Mouse (Mus musculus): ENCODE measurements around the gene Pde1c. TPM values are rescaled to one million over a fixed set of nuclear protein-coding genes. Genes with fewer than 3 reads are reported as not detected.

The Pde1c gene
- total and polyA plus RNA-seq, 3 experiments: 9.7 to 85.7 (median 64.9) TPM

GRCm38 (mm10) chr6:56176485-56176884 lies 392.4 kb downstream of the Pde1c start:
- no peaks in the 10 kb centered on the region for H3K36me3 ChIP-seq (ENCODE audit: control insufficient read depth, insufficient read depth, low read length)
- TF ChIP-seq EP300 (IDR thresholded peaks at IDR 0.05; ENCODE audit: insufficient read depth, low read depth, low read length) (no peak), CTCF (IDR thresholded peaks at IDR 0.05) (no peak), POLR2A (IDR thresholded peaks at IDR 0.05; ENCODE audit: insufficient read depth, low read depth, low read length) (no peak)
- no peaks in the 10 kb centered on the region for H3K4me1 ChIP-seq (ENCODE audit: control insufficient read depth, insufficient read depth, low read length)
- H3K79me2 ChIP-seq (replicated peaks; ENCODE audit: control insufficient read depth, insufficient read depth, low read length): no peaks in the 10 kb centered on the region
- 73% methylated on average over 2 of the region's 2 CpGs for WGBS
- intact Hi-C loops (cut with DNase I): no loop called here
- no peak overlapping the region for H3K9ac ChIP-seq (ENCODE audit: low read depth, low read length)
- H3K27ac ChIP-seq: no peak overlapping the region
- DNase-seq: no peak
- H3K4me3 ChIP-seq: no peak overlapping the region
- H3K27me3 ChIP-seq (ENCODE audit: control insufficient read depth, insufficient read depth, low read length): no peaks in the 10 kb centered on the region

- Histone ChIP-seq H3K27ac (no peak overlapping the region), H3K9ac (ENCODE audit: low read depth, low read length) (no peak overlapping the region), H3K79me2 (replicated peaks; ENCODE audit: control insufficient read depth, insufficient read depth, low read length) (no peaks in the 10 kb centered on the region), H3K27me3 (ENCODE audit: control insufficient read depth, insufficient read depth, low read length) (no peaks in the 10 kb centered on the region), H3K36me3 (ENCODE audit: control insufficient read depth, insufficient read depth, low read length) (no peaks in the 10 kb centered on the region), H3K4me3 (no peak overlapping the region), H3K4me1 (ENCODE audit: control insufficient read depth, insufficient read depth, low read length) (no peaks in the 10 kb centered on the region)
- DNase-seq: no peak
- TF ChIP-seq EP300 (IDR thresholded peaks at IDR 0.05; ENCODE audit: insufficient read depth, low read depth, low read length) (no peak), POLR2A (IDR thresholded peaks at IDR 0.05; ENCODE audit: insufficient read depth, low read depth, low read length) (no peak)
- WGBS: 84% methylated on average over 2 of the region's 2 CpGs
- intact Hi-C loops (cut with DNase I): no loop called here
Measured at GRCm38 (mm10) chr6:56172172-56172571, 396.7 kb downstream of the Pde1c start.

GRCm38 (mm10) chr6:56168736-56169135 lies 400.2 kb downstream of the Pde1c start:
- H3K4me1 ChIP-seq (ENCODE audit: control insufficient read depth, insufficient read depth, low read length): no peaks in the 10 kb centered on the region
- H3K27me3 ChIP-seq (ENCODE audit: control insufficient read depth, insufficient read depth, low read length): no peaks in the 10 kb centered on the region
- H3K4me3 ChIP-seq: no peak overlapping the region
- WGBS: 62% methylated on average over 2 of the region's 2 CpGs
- H3K9ac ChIP-seq (ENCODE audit: low read depth, low read length): no peak overlapping the region
- TF ChIP-seq CTCF (IDR thresholded peaks at IDR 0.05) (no peak), EP300 (IDR thresholded peaks at IDR 0.05; ENCODE audit: insufficient read depth, low read depth, low read length) (no peak), POLR2A (IDR thresholded peaks at IDR 0.05; ENCODE audit: insufficient read depth, low read depth, low read length) (no peak)
- H3K79me2 ChIP-seq (replicated peaks; ENCODE audit: control insufficient read depth, insufficient read depth, low read length): no peaks in the 10 kb centered on the region
- intact Hi-C loops (cut with DNase I): no loop called here
- H3K36me3 ChIP-seq (ENCODE audit: control insufficient read depth, insufficient read depth, low read length): no peaks in the 10 kb centered on the region
- DNase-seq: no peak
- no peak overlapping the region for H3K27ac ChIP-seq

GRCm38 (mm10) chr6:56158217-56158616 lies 410.7 kb downstream of the Pde1c start:
- no peak overlapping the region for H3K27ac ChIP-seq
- no peaks in the 10 kb centered on the region for H3K27me3 ChIP-seq (ENCODE audit: control insufficient read depth, insufficient read depth, low read length)
- no peak overlapping the region for H3K4me3 ChIP-seq
- no peak for DNase-seq
- TF ChIP-seq EP300 (IDR thresholded peaks at IDR 0.05; ENCODE audit: insufficient read depth, low read depth, low read length): no peak
- TF ChIP-seq CTCF (IDR thresholded peaks at IDR 0.05): no peak
- no peaks in the 10 kb centered on the region for H3K79me2 ChIP-seq (replicated peaks; ENCODE audit: control insufficient read depth, insufficient read depth, low read length)
- H3K4me1 ChIP-seq (ENCODE audit: control insufficient read depth, insufficient read depth, low read length): no peaks in the 10 kb centered on the region
- 21% methylated on average over 1 of the region's 1 CpGs for WGBS
- intact Hi-C loops (cut with DNase I): no loop called here
- no peaks in the 10 kb centered on the region for H3K36me3 ChIP-seq (ENCODE audit: control insufficient read depth, insufficient read depth, low read length)
- no peak overlapping the region for H3K9ac ChIP-seq (ENCODE audit: low read depth, low read length)

- H3K4me3 ChIP-seq: no peak overlapping the region
- no peak for DNase-seq
- no peak overlapping the region for H3K27ac ChIP-seq
- H3K27me3 ChIP-seq (ENCODE audit: control insufficient read depth, insufficient read depth, low read length): no peaks in the 10 kb centered on the region
- H3K79me2 ChIP-seq (replicated peaks; ENCODE audit: control insufficient read depth, insufficient read depth, low read length): no peaks in the 10 kb centered on the region
- WGBS: 83% methylated on average over 3 of the region's 3 CpGs
- H3K36me3 ChIP-seq (ENCODE audit: control insufficient read depth, insufficient read depth, low read length): no peaks in the 10 kb centered on the region
- H3K9ac ChIP-seq (ENCODE audit: low read depth, low read length): no peak overlapping the region
- H3K4me1 ChIP-seq (ENCODE audit: control insufficient read depth, insufficient read depth, low read length): no peaks in the 10 kb centered on the region
- intact Hi-C loops (cut with DNase I): no loop called here
- TF ChIP-seq CTCF (IDR thresholded peaks at IDR 0.05): no peak
- no peak for TF ChIP-seq EP300 (IDR thresholded peaks at IDR 0.05; ENCODE audit: insufficient read depth, low read depth, low read length)
- no peak for TF ChIP-seq POLR2A (IDR thresholded peaks at IDR 0.05; ENCODE audit: insufficient read depth, low read depth, low read length)
Measured at GRCm38 (mm10) chr6:56156836-56157235, 412.1 kb downstream of the Pde1c start.

GRCm38 (mm10) chr6:56130493-56131159 lies 438.3 kb downstream of the Pde1c start:
- TF ChIP-seq POLR2A (IDR thresholded peaks at IDR 0.05; ENCODE audit: insufficient read depth, low read depth, low read length): no peak
- TF ChIP-seq CTCF (IDR thresholded peaks at IDR 0.05): no peak
- TF ChIP-seq EP300 (IDR thresholded peaks at IDR 0.05; ENCODE audit: insufficient read depth, low read depth, low read length): no peak
- Histone ChIP-seq H3K4me1 (ENCODE audit: control insufficient read depth, insufficient read depth, low read length) (no peaks in the 10 kb centered on the region), H3K27ac (no peak overlapping the region), H3K79me2 (replicated peaks; ENCODE audit: control insufficient read depth, insufficient read depth, low read length) (no peaks in the 10 kb centered on the region), H3K4me3 (no peak overlapping the region), H3K27me3 (ENCODE audit: control insufficient read depth, insufficient read depth, low read length) (no peaks in the 10 kb centered on the region), H3K36me3 (ENCODE audit: control insufficient read depth, insufficient read depth, low read length) (no peaks in the 10 kb centered on the region), H3K9ac (ENCODE audit: low read depth, low read length) (no peak overlapping the region)
- 37% methylated on average over 3 of the region's 3 CpGs for WGBS
- DNase-seq: no peak
- intact Hi-C loops (cut with DNase I): no loop called here

All from heart, adult 2 months (tissue).